Mouse (Mus musculus): ENCODE data around the gene Cd3e.

- TF ChIP-seq ZC3H11A (IDR thresholded peaks at IDR 0.05; ENCODE audit: borderline replicate concordance, low read depth, low read length) = no peak
- no peak for TF ChIP-seq CHD2 (IDR thresholded peaks at IDR 0.05; ENCODE audit: low read depth, low read length)
- TF ChIP-seq HCFC1 (IDR thresholded peaks at IDR 0.05; ENCODE audit: borderline replicate concordance, insufficient read depth, low read length) = no peak
- TF ChIP-seq ZNF384 (IDR thresholded peaks at IDR 0.05; ENCODE audit: low read depth, low read length) = no peak
Observed at GRCm38 (mm10) chr9:45018031-45018430, 8.6 kb upstream of the Cd3e start.
